Mouse (Mus musculus) spleen, adult 2 months (tissue): ENCODE data around the gene Gpr12.

Experiments used
- CTCF ChIP-seq: fragments of 200-500 bp; IDR thresholded peaks from 2 replicates; pipeline ENCODE4 v1.5.1; 2011; ENCODE audit warnings: mild to moderate bottlenecking, inconsistent platforms; ENCODE audit not compliant: insufficient read depth, insufficient read length, insufficient replicate concordance; ENCODE audit errors: extremely low read depth
- POLR2A ChIP-seq: fragments of 200-500 bp; IDR thresholded peaks from 2 replicates; pipeline ENCODE4 v1.6.1; 2011; ENCODE audit warnings: low read depth, low read length, inconsistent platforms

DNA sequence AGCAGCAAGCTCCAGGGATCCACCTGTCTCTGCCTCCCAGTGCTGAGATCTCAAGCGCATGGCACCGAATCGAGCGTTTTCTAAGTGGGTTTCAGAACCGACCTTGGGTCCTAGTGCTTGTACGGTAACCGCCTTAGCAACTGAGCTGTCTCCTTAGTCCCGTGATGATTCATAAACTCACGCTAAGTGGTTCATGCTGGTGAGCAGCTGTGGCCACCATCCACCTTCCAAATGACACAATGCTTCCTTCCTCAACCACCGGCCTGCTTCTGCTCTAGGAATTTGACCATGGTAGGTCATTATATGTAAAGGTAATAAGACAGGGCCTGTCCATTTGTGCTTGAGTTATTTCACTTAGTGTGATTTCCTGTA is 12.4 kb upstream of the Gpr12 start:
- TF ChIP-seq CTCF (no peak), POLR2A (no peak)
